Mouse (Mus musculus) neural tube, embryonic 13.5 days (tissue): Measurements from ENCODE around the gene Dph3. TPM values are rescaled to one million over a fixed set of nuclear protein-coding genes. Genes with fewer than 3 reads are reported as not detected.
A peak's percentile ranks its signal among the peaks of the same experiment; 100 is the strongest.
"Not testable (repeated sequence)": the region's sequence is repeated elsewhere in the genome, so short reads cannot be mapped to it uniquely, and the experiment has no call there.

Experiments used
- ATAC-seq: fragments of 200-750 bp; cut with Nextera tagmentation; 2 replicates; pipeline ENCODE4 v1.8.0; 2017; ENCODE audit warnings: low read depth, mild to moderate bottlenecking, moderate TSS enrichment, moderate library complexity
- H3K27ac ChIP-seq: fragments of 300-500 bp; sonication (generic); replicated peaks from 2 replicates; pipeline ENCODE4 v1.5.1; 2015; ENCODE audit warnings: moderate library complexity, mild to moderate bottlenecking, inconsistent platforms
- H3K27me3 ChIP-seq: fragments of 300-500 bp; sonication (generic); 2 replicates; pipeline ENCODE4 v1.6.1; 2015; ENCODE audit warnings: mild to moderate bottlenecking, inconsistent platforms
- H3K36me3 ChIP-seq: fragments of 300-500 bp; sonication (generic); 2 replicates; pipeline ENCODE4 v1.6.1; 2015; ENCODE audit warnings: mild to moderate bottlenecking, inconsistent platforms
- H3K4me1 ChIP-seq: fragments of 300-500 bp; sonication (generic); replicated peaks from 2 replicates; pipeline ENCODE4 v1.6.1; 2015; ENCODE audit warnings: inconsistent platforms
- H3K4me2 ChIP-seq: fragments of 300-500 bp; sonication (generic); 2 replicates; pipeline ENCODE4 v1.6.1; 2015; ENCODE audit warnings: inconsistent platforms, mild to moderate bottlenecking, moderate library complexity
- H3K4me3 ChIP-seq: fragments of 300-500 bp; sonication (generic); 2 replicates; pipeline ENCODE4 v1.5.1; 2015; ENCODE audit warnings: mild to moderate bottlenecking, inconsistent platforms
- H3K9ac ChIP-seq: fragments of 300-500 bp; sonication (generic); 2 replicates; pipeline ENCODE4 v1.6.1; 2015; ENCODE audit warnings: moderate library complexity, mild to moderate bottlenecking, inconsistent platforms
- H3K9me3 ChIP-seq: fragments of 300-500 bp; sonication (generic); 2 replicates; pipeline ENCODE4 v1.6.1; 2016; ENCODE audit warnings: inconsistent platforms
- WGBS: fragments of 180-500 bp; shearing (Covaris S2); methylation state at CpG from one replicate; pipeline ENCODE4 v1.1.7; 2015; 5-methylcytosine and 5-hydroxymethylcytosine counted together
- polyA plus RNA-seq: library from polyadenylated mRNA; unstranded; fragments of >200 nt; fragmentation: Nextera tagmentation; extraction: Ambion mirVana; gene quantifications from 2 replicates; pipeline ENCODE4 v1.2.1, GENCODE M21; 2015

Dph3 gene
- 78.9 and 88.2 TPM in 2 replicates for polyA plus RNA-seq

DNA sequence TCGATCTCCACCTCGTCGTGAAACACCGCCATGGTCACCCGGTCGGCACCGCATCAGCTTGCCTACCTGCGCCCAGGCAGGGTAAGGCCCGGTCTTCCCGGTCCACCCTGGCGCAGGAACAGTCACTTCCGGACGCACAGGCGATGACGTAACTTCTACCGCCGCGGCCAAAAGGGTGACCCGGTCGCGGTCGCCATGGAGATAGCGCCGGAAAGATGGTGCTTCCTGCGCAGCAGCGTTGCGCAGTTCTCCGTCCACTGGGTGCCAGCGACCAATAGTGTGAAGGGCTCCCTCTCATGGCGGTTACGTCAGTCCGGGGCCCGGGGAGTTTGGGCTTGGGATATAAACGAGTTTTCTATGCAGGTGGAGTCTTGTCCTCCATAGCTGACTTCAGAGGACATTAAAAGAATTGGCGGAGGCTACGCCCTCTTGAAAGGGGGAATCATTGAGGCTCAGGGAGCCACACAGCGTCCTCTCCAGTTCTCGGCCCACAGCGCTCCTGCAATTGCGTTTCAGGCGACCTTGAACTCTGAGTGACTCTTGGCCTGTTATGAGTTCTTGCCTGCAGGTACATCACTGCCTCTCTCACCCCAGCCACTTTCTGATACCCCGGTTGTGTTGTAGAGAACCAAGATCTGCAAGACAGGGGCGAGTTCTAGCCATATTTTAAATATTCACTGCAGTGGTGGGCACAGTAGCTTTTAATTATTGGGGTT lies at the start of gene Dph3:
Dph3 (minus strand) TSS at position 244 of the 716 bp plus-strand sequence.
- Histone ChIP-seq H3K4me2 (peak within 1 kb of the TSS; percentile 66), H3K27me3 (no peaks in the 10 kb centered on the region), H3K27ac (peak within 1 kb of the TSS; percentile 83), H3K36me3 (peaks cover 24% of the 10 kb centered on the region), H3K9me3 (no peaks in the 10 kb centered on the region), H3K4me1 (peaks cover 19% of the 10 kb centered on the region), H3K9ac (peak within 1 kb of the TSS; percentile 70), H3K4me3 (peak within 1 kb of the TSS; percentile 55)
- peak; percentile 98 for ATAC-seq
- WGBS = under 1% methylated on average over 43 of the region's 43 CpGs

DNA sequence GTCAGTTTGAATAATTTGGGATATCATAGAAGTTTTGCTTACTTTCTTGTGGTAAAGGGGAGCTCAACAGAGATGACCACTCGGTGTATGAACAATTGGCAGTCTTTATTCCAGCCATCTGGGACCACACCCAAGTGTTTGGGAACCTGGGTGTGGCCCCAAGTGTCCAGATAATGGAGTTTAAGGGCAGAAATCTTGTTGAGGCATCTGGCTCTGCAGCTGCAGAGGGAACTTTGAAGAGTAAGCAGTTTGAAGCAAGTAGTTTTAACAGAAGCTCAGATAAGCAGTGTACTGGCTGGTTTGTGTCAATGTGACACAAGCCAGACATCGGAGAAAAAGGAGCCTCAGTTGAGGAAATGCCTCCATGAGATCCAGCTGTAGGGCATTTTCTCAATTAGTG lies 48.8 kb upstream of the Dph3 start:
- Histone ChIP-seq H3K27me3 (no peaks in the 10 kb centered on the region), H3K4me3 (no peak overlapping the region), H3K4me2 (no peak overlapping the region), H3K36me3 (no peaks in the 10 kb centered on the region), H3K27ac (no peak overlapping the region), H3K9me3 (no peaks in the 10 kb centered on the region), H3K9ac (no peak overlapping the region), H3K4me1 (no peaks in the 10 kb centered on the region)
- 81% methylated on average over 2 of the region's 2 CpGs for WGBS
- ATAC-seq = no peak

DNA sequence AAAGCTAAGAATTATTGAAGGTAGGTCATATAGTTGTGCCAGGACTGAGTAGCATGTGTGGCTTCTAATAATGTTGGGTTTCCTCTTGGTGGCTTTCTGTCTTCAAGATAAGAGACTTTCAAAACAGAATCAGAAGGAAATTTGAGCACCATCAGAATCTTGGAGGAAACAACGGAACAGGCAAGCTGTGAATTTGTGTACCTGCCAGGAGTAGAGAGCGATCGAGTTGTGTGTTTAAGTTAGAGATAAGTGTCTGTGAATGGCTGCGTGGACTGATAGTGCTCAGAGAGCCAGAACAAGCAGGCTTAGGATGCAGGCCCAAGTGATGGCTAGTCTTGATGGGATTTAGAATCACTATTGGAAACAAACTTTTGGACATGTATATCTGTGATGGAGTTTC lies 46.3 kb upstream of the Dph3 start:
- H3K27ac ChIP-seq = no peak overlapping the region
- ATAC-seq = no peak
- H3K27me3 ChIP-seq = no peaks in the 10 kb centered on the region
- H3K9me3 ChIP-seq = no peaks in the 10 kb centered on the region
- H3K4me2 ChIP-seq = no peak overlapping the region
- H3K36me3 ChIP-seq = no peaks in the 10 kb centered on the region
- WGBS = 86% methylated on average over 4 of the region's 4 CpGs
- H3K4me1 ChIP-seq = no peaks in the 10 kb centered on the region
- no peak overlapping the region for H3K9ac ChIP-seq
- H3K4me3 ChIP-seq = no peak overlapping the region

DNA sequence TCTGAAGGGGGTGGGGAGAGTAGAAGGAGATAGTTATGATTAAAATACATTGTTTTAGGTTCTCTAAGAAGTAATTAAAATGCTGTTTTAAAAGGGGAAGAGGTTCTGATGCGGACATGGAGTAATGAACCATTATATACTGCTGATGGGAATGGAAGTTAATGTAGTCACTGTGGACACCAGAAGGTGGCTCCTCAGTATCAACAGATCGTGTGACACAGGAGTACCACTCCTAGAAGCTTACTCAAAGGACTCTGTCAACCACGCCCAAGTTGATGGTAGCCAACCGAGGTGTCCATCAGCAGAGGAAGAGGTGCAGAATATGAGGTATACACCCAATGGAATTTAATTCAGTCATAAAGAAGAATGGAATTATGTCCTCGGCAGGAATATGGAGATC lies 42.9 kb upstream of the Dph3 start:
- Histone ChIP-seq H3K36me3 (no peaks in the 10 kb centered on the region), H3K27me3 (no peaks in the 10 kb centered on the region), H3K4me2 (no peak overlapping the region), H3K4me1 (no peaks in the 10 kb centered on the region), H3K27ac (no peak overlapping the region), H3K4me3 (no peak overlapping the region), H3K9ac (no peak overlapping the region), H3K9me3 (no peaks in the 10 kb centered on the region)
- no peak for ATAC-seq
- WGBS = 85% methylated on average over 5 of the region's 5 CpGs

DNA sequence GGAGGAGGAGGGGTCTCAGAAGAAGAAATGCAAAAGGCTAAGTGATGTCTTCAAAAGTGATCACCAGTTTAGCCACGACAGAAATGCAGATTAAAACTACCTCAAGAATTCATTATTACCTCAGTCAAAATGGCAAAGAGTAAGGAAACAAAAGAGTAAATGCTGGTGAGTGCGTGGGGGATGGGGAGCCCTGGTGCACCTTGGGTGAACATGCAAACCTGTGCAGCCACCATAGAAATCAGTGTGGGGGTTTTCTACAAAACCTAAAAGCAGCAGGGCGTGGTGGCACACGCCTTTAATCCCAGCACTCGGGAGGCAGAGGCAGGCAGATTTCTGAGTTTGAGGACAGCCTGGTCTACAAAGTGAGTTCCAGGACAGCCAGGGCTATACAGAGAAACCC lies 39.7 kb upstream of the Dph3 start:
- H3K36me3 ChIP-seq, H3K27me3 ChIP-seq, ATAC-seq, H3K27ac ChIP-seq, H3K9ac ChIP-seq, H3K4me1 ChIP-seq, H3K4me3 ChIP-seq, H3K9me3 ChIP-seq, H3K4me2 ChIP-seq: not testable (repeated sequence)
- 82% methylated on average over 5 of the region's 5 CpGs for WGBS

DNA sequence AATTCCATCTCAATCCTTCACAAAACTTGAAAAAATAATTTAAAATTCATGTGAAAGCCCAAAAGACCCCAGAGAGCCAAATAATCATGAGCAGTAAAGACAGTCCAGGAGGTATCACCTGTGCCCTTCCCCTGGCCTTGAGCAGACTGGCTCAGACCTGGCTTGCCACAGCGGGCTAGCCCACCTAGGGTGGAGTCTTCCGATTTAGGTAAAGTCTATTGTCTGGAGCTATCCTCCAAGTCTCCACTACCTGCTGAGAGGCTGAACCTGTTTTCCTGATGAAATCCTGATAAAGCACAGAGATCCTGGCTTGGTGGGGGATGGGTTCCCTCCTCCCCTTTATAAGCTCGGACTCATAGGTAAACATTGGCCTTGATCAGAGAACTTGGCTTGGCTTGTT lies 38.7 kb upstream of the Dph3 start:
- no peak for ATAC-seq
- H3K4me3 ChIP-seq = no peak overlapping the region
- no peaks in the 10 kb centered on the region for H3K27me3 ChIP-seq
- no peaks in the 10 kb centered on the region for H3K36me3 ChIP-seq
- 73% methylated on average over 3 of the region's 3 CpGs for WGBS
- H3K9me3 ChIP-seq = no peaks in the 10 kb centered on the region
- no peak overlapping the region for H3K4me2 ChIP-seq
- H3K27ac ChIP-seq = no peak overlapping the region
- no peaks in the 10 kb centered on the region for H3K4me1 ChIP-seq
- no peak overlapping the region for H3K9ac ChIP-seq

DNA sequence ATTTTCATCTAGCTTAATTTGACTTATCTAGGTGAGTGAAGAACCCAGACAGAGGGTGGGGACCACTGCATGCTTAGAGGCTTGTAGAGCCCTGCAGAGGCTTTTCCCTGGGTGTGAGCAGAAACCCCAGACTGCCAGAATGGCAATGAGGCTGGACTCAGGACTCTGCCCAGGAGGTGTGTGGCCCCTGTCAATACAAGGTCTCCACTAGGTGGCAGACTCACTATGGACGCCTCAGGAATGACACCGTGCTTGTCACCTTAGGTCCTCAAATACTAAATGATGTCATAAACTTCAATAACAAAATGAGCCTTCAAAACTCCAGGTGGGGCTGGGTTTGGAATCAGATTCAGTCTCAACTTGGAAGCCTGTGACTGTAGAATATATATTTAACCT lies 36.4 kb upstream of the Dph3 start:
- Histone ChIP-seq H3K9ac (no peak overlapping the region), H3K27ac (no peak overlapping the region), H3K27me3 (no peaks in the 10 kb centered on the region), H3K36me3 (no peaks in the 10 kb centered on the region), H3K4me1 (no peaks in the 10 kb centered on the region), H3K4me3 (no peak overlapping the region), H3K4me2 (no peak overlapping the region), H3K9me3 (no peaks in the 10 kb centered on the region)
- WGBS = 58% methylated on average over 2 of the region's 2 CpGs
- ATAC-seq = no peak

DNA sequence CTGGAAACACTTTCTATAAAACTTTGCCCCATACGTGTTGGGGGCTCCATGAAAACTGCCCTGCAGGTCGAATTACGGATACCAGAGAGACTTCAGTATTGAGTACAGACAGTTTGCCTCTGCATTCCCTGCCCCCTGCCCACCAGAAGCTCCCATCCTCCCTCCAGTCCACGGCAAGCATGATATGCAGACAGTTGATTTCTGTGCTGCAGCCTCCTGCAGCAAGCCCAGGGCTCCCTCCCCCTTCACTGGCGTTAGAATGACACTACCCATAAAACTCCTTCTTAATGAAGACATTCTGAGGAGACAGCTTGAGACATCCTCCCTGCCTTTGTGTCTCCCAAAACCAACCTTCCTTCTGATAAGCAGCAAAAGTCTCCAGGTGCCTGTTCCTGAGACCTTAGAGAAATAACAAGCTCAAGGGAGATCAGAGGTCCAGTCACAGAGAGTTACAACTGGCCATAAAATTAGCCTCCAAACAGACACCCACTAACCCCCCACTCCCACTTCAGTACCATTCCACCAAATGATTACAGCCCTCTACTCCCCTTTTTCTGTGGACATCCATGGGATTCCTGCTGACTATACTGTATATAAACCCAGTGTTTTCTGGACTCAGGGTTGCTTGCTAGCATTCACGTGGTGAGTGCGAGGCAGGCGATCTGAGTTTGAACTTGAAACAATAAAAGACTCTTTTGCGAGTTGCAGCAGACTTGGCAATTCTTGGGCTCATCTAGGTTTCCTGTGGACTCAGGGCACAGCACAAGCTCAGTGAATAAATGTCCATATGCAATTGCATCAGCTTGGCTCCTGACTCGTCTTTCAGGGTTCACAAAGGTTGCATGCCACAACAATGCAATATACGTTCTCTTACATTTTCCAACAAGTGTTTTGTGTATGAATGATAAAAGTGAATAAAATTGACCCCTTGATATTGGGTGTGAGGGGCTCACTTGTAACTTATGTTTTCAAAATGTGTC lies 35.7 kb upstream of the Dph3 start:
- no peak for ATAC-seq
- WGBS = 63% methylated on average over 11 of the region's 11 CpGs
- no peaks in the 10 kb centered on the region for H3K36me3 ChIP-seq
- no peak overlapping the region for H3K4me3 ChIP-seq
- no peak overlapping the region for H3K4me2 ChIP-seq
- H3K4me1 ChIP-seq = no peaks in the 10 kb centered on the region
- H3K9me3 ChIP-seq = no peaks in the 10 kb centered on the region
- H3K27ac ChIP-seq = no peak overlapping the region
- H3K27me3 ChIP-seq = no peaks in the 10 kb centered on the region
- H3K9ac ChIP-seq = no peak overlapping the region

DNA sequence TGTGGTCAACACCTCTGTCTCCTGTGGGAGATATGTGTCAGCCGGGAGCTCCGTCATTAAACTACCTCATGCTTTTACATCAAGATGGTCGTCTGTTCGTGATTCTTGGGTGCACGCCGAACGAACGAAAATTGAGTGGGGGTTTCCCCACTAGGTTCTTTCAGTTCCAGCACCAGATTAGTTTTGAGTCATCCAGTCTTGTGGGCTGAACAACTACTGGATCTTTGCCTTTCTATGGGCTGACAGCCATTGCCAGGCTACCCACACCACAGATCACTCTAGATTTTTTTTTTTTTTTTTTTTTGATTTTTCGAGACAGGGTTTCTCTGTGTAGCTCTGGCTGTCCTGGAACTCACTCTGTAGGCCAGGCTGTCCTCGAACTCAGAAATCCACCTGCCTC lies 26.6 kb upstream of the Dph3 start:
- not testable (repeated sequence) for H3K9ac ChIP-seq, H3K4me2 ChIP-seq, H3K27me3 ChIP-seq, H3K9me3 ChIP-seq, H3K27ac ChIP-seq, H3K36me3 ChIP-seq, ATAC-seq, H3K4me1 ChIP-seq, H3K4me3 ChIP-seq
- 92% methylated on average over 10 of the region's 10 CpGs for WGBS

DNA sequence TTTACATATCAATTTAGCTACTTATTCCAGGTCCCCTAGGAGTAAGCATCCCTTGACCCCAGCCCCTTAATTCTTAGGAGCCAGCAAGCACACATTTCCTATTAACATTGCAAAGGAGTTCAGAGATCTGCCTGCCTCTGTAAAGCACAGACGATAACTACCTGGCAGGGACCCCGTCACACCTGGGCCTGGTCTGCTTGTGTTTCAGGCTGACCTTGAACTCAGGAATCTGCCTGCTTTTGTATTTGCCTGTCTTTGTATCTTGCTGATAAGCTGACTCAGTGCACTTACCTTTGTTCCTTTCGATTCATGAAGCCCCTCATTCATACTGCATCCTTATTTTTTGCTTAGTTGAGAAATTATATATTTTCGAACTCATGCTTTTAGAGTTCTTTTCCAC lies 21.4 kb upstream of the Dph3 start:
- H3K36me3 ChIP-seq = peaks cover 25% of the 10 kb centered on the region
- no peak overlapping the region for H3K27ac ChIP-seq
- ATAC-seq = no peak
- no peak overlapping the region for H3K4me2 ChIP-seq
- no peaks in the 10 kb centered on the region for H3K9me3 ChIP-seq
- H3K4me3 ChIP-seq = no peak overlapping the region
- WGBS = 91% methylated on average over 4 of the region's 4 CpGs
- H3K27me3 ChIP-seq = no peaks in the 10 kb centered on the region
- H3K9ac ChIP-seq = no peak overlapping the region
- no peaks in the 10 kb centered on the region for H3K4me1 ChIP-seq

DNA sequence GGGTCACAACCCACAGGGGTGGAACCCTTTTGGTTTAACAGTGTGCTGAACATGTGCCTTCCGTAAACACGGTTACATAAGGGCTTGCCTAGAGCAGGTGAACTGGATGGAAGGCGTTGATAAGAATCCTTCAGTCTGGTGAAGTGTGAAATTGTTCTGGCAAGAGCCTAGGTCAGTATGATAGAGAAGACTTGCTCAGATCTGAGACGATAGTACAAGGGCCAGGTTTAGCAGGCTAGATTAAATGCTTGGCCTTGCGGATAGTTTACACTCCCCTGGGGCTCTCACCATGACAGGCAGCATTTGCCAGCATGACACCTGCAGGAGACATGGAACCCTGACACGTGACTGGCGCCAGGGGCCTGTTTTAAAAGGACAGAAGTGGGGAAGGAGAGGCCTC lies 20.1 kb upstream of the Dph3 start:
- Histone ChIP-seq H3K9me3 (no peaks in the 10 kb centered on the region), H3K36me3 (peaks cover 30% of the 10 kb centered on the region), H3K27ac (no peak overlapping the region), H3K4me3 (no peak overlapping the region), H3K4me1 (no peaks in the 10 kb centered on the region), H3K27me3 (no peaks in the 10 kb centered on the region), H3K4me2 (no peak overlapping the region), H3K9ac (no peak overlapping the region)
- 64% methylated on average over 7 of the region's 7 CpGs for WGBS
- no peak for ATAC-seq

DNA sequence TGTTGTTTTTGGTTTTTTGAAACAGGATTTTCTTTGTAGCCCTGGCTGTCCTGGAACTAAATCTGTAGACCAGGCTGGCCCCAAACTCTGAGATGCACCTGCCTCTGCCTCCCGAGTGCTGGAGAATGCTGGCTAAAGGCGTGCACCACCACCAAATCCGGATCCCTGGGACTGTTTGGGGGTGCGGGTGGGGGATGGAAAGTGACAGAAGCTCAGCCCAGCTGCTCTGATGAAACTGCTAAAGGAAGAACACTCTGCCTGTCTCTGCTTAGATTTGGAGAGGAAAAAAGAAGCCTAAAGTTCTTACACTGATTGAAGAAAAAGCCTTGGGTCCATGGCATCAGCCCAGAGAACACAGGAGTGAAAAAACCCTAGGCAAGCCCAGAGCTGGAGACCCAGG lies 18.0 kb upstream of the Dph3 start:
- ATAC-seq = no peak

More for the DNA sequence above, 18.0 kb upstream of the Dph3 start:
- H3K4me2 ChIP-seq = no peak overlapping the region
- WGBS = 90% methylated on average over 4 of the region's 4 CpGs
- peaks cover 51% of the 10 kb centered on the region for H3K36me3 ChIP-seq
- no peak overlapping the region for H3K9ac ChIP-seq
- no peaks in the 10 kb centered on the region; the same call in 1 of the 2 replicates for H3K9me3 ChIP-seq
- no peak overlapping the region for H3K4me3 ChIP-seq
- no peaks in the 10 kb centered on the region for H3K27me3 ChIP-seq
- H3K27ac ChIP-seq = no peak overlapping the region
- H3K4me1 ChIP-seq = no peaks in the 10 kb centered on the region
